Mouse (Mus musculus): ENCODE measurements around the gene Dhx16.

- TF ChIP-seq CTCF (IDR thresholded peaks at IDR 0.05; ENCODE audit: insufficient read depth, low read length) (no peak), POLR2A (IDR thresholded peaks at IDR 0.05; ENCODE audit: borderline replicate concordance, extremely low read depth, low read depth, low read length) (no peak)
Measured at GRCm38 (mm10) chr17:35859835-35860234, 19.8 kb upstream of the Dhx16 start.
